ENCODE assay signal across 20 mouse cellular contexts in the genomic region with DNA sequence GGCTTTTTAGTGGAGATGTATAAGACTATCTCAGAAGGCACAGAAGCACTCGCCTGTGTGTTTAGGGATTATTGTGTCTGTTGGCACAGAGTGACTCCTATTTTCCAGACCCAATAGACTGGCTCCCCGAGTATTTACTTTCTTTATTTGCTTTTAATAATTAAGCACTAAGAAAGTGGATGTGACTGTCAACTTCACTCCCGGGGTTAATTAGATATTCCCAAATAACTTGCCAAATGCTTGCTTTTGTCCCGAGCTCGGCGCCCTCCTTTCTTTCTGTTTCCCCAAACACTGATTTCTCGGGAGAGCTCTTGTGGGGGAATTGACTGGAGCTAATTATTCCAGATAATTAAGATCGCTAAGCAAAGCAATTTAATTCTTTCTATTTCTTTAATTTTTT.
"Had no signal": no experiment of that assay in that cellular context is flagged by ENCODE, and none has a peak within 500 bp of the region (broad histone marks: within the 10 kb centered on the region; RNA-seq: fewer than 3 reads in every experiment).

No protein-coding gene starts in this region.

- H3K4me3 ChIP-seq: kidney, embryonic 15.5 days; limb, embryonic 12.5 days; limb, embryonic 15.5 days; myocyte had no signal

- ATAC-seq: liver, postnatal 0 days; lung, postnatal 0 days had no signal

- H3K4me2 ChIP-seq: kidney, embryonic 15.5 days; limb, embryonic 12.5 days; limb, embryonic 15.5 days; liver, embryonic 11.5 days; lung, embryonic 14.5 days had no signal

- H3K9ac ChIP-seq: kidney, embryonic 15.5 days; limb, embryonic 12.5 days; limb, embryonic 15.5 days; liver, embryonic 14.5 days; liver, postnatal 0 days; lung, embryonic 14.5 days had no signal

- H3K27ac ChIP-seq: kidney, embryonic 15.5 days; limb, embryonic 12.5 days; limb, embryonic 15.5 days; liver, embryonic 14.5 days; macrophage had no signal

- H3K36me3 ChIP-seq: kidney, embryonic 15.5 days; limb, embryonic 12.5 days; limb, embryonic 15.5 days had no signal

- H3K9me3 ChIP-seq: kidney, embryonic 15.5 days; limb, embryonic 12.5 days; limb, embryonic 15.5 days had no signal

- DNase-seq: kidney, adult 11 months; kidney, adult 8-10 months; kidney, postnatal 10 days; kidney, postnatal 36 days; layer of hippocampus, postnatal 36 days; left cerebral cortex, postnatal 4 days; liver, postnatal 0 days; lung, embryonic 14.5 days; midbrain, embryonic 14.5 days; right cerebral cortex, postnatal 14 days; right cerebral cortex, postnatal 4 days; thymus, postnatal 25 days had no signal

- H3K27me3 ChIP-seq: kidney, embryonic 15.5 days; limb, embryonic 12.5 days; limb, embryonic 15.5 days had no signal
